Comparison of ENCODE assay signal across 7 mouse cellular contexts in genomic region chr5:38446316-38446975, GRCm38 (mm10). TPM values are rescaled to one million over a fixed set of nuclear protein-coding genes. Genes with fewer than 3 reads are reported as not detected.
A peak's percentile ranks its signal among the peaks of the same experiment; 100 is the strongest.
DNase-seq lines count a peak whose midpoint lies in the region; ATAC-seq and TF ChIP-seq lines count a peak whose summit lies in the region.

No protein-coding gene starts in this region.

- TF ChIP-seq POLR2A in lung, adult 2 months (IDR thresholded peaks at IDR 0.05; ENCODE audit: borderline replicate concordance, extremely low read depth, low read depth, low read length) = no peak

- DNase-seq in kidney, postnatal 0 days (ENCODE audit: low spot score) = peak; percentile 6
- DNase-seq in kidney, adult 8-10 months = no peak
- peak; percentile 57 for DNase-seq in MN1 (ENCODE audit: low spot score)
- DNase-seq in adrenal gland, postnatal 25 days = peak; percentile 39
- DNase-seq in lung, adult 2 months = no peak
- no peak for DNase-seq in forebrain, embryonic 10.5 days (ENCODE audit: extremely low spot score, low spot score)

- 53% methylated on average over 14 of the region's 14 CpGs for WGBS in kidney, postnatal 0 days
- 39% methylated on average over 14 of the region's 14 CpGs for WGBS in lung, adult 2 months
- 74% methylated on average over 14 of the region's 14 CpGs for WGBS in forebrain, embryonic 10.5 days

- no peaks in the 10 kb centered on the region for H3K4me1 ChIP-seq in kidney, postnatal 0 days (replicated peaks; ENCODE audit: insufficient read depth, low read length)
- H3K4me1 ChIP-seq in lung, adult 2 months (ENCODE audit: control insufficient read depth, insufficient read depth, low read length) = no peaks in the 10 kb centered on the region
- no peaks in the 10 kb centered on the region for H3K4me1 ChIP-seq in forebrain, embryonic 10.5 days

- H3K4me3 ChIP-seq in kidney, postnatal 0 days (replicated peaks; ENCODE audit: low read depth, low read length) = no peak overlapping the region
- no peak overlapping the region for H3K4me3 ChIP-seq in lung, adult 2 months (replicated peaks; ENCODE audit: extremely low read depth, low read depth, low read length)
- no peak overlapping the region for H3K4me3 ChIP-seq in forebrain, embryonic 10.5 days

- H3K9me3 ChIP-seq in kidney, postnatal 0 days (replicated peaks; ENCODE audit: low read length) = no peaks in the 10 kb centered on the region
- no peaks in the 10 kb centered on the region for H3K9me3 ChIP-seq in forebrain, embryonic 10.5 days

- H3K9ac ChIP-seq in kidney, postnatal 0 days (ENCODE audit: low read depth, low read length) = no peak overlapping the region

- H3K36me3 ChIP-seq in kidney, postnatal 0 days (ENCODE audit: insufficient read depth, low read length) = no peaks in the 10 kb centered on the region
- H3K36me3 ChIP-seq in forebrain, embryonic 10.5 days (replicated peaks) = no peaks in the 10 kb centered on the region

- H3K27me3 ChIP-seq in kidney, postnatal 0 days (ENCODE audit: insufficient read depth, low read length) = no peaks in the 10 kb centered on the region
- H3K27me3 ChIP-seq in forebrain, embryonic 10.5 days (ENCODE audit: poor library complexity, severe bottlenecking) = no peaks in the 10 kb centered on the region

- no peak overlapping the region for H3K4me2 ChIP-seq in kidney, postnatal 0 days (ENCODE audit: low read length)

- ATAC-seq in kidney, postnatal 0 days (replicated peaks; ENCODE audit: low FRiP score, low read depth) = no peak
- peak; percentile 38 for ATAC-seq in inflammation-experienced regulatory T-cells, adult 6 months

- TF ChIP-seq CTCF in kidney, postnatal 0 days (IDR thresholded peaks at IDR 0.05; ENCODE audit: low read depth) = no peak
- no peak for TF ChIP-seq CTCF in lung, adult 2 months (IDR thresholded peaks at IDR 0.05; ENCODE audit: insufficient read depth, low read length)

- H3K27ac ChIP-seq in kidney, postnatal 0 days = no peak overlapping the region
- no peak overlapping the region for H3K27ac ChIP-seq in forebrain, embryonic 10.5 days

RNA-seq across cellular contexts. Expression of gene Slc2a9, which starts 56.5 kb away (rescaled TPM):
- polyA plus RNA-seq in kidney, postnatal 0 days (2015; fragmentation: Nextera tagmentation; extraction: Ambion mirVana) = 2.9 and 3.5 TPM in 2 replicates
- total RNA-seq in adrenal gland, postnatal 25 days (2021) = 2.7 and 2.8 TPM in 2 replicates
- polyA plus RNA-seq in inflammation-experienced regulatory T-cells, adult 6 months (2017; shearing (Covaris generic)) = 10 to 100 TPM in 1 of 3 experiments, 1 to 10 TPM in 2; 7.6 to 10.5 (median 8.7) TPM
- 4.9 and 5.0 TPM in 2 replicates for polyA plus RNA-seq in lung, adult 2 months (2012; rRNA removed)
- polyA plus RNA-seq in forebrain, embryonic 10.5 days (2016; fragmentation: Nextera tagmentation; extraction: Ambion mirVana) = 0.22 and 0.47 TPM in 2 replicates

Comparison
In these comparisons a context has a peak if more than half of its experiments do, and no peak if none do; other contexts are left out.
1. DNase-seq: peak in kidney, postnatal 0 days (single experiment), MN1 (single experiment) and adrenal gland, postnatal 25 days (single experiment); none in kidney, adult 8-10 months (0 of 2), lung, adult 2 months (single experiment) and forebrain, embryonic 10.5 days (single experiment).